Mouse (Mus musculus) MEL (cell line): ENCODE results near the gene Kcne4. TPM values are rescaled to one million over a fixed set of nuclear protein-coding genes. Genes with fewer than 3 reads are reported as not detected.

Experiments
- DNase-seq: peaks from one replicate; pipeline ENCODE4 v3.0.0; 2011; ENCODE audit warnings: low read depth, low spot score
- H3K27ac ChIP-seq: 2 replicates; pipeline ENCODE4 v1.5.1; 2012; ENCODE audit warnings: low read depth, mild to moderate bottlenecking, control low read depth, low read length, moderate library complexity; ENCODE audit not compliant: control insufficient read depth
- H3K27me3 ChIP-seq, 2 experiments: fragments of 150-350 bp in 1 of 2; sonication (generic) in 1 of 2; 2 replicates each; pipeline ENCODE4 v1.6.1; 2012; ENCODE audit warnings: low read length in 2 of 2, mild to moderate bottlenecking in 2 of 2, improper control_type of control experiment in 1 of 2, moderate library complexity in 1 of 2; ENCODE audit not compliant: insufficient read depth in 2 of 2, control insufficient read depth in 1 of 2
- H3K36me3 ChIP-seq, 2 experiments: 2 replicates each; pipeline ENCODE4 v1.6.1; 2012 to 2014; ENCODE audit warnings: low read length in 2 of 2, improper control_type of control experiment in 1 of 2, inconsistent platforms in 1 of 2, mild to moderate bottlenecking in 1 of 2; ENCODE audit not compliant: insufficient read depth in 2 of 2, control insufficient read depth in 1 of 2
- H3K4me1 ChIP-seq, 2 experiments: fragments of 150-350 bp in 1 of 2; sonication (generic) in 1 of 2; 2 replicates each; pipeline ENCODE4 v1.6.1; 2012; ENCODE audit warnings: low read length in 2 of 2, improper control_type of control experiment in 1 of 2, mild to moderate bottlenecking in 1 of 2; ENCODE audit not compliant: insufficient read depth in 2 of 2, control insufficient read depth in 1 of 2
- H3K4me3 ChIP-seq, 2 experiments: fragments of 150-350 bp in 1 of 2; sonication (generic) in 1 of 2; 2 replicates each; pipeline ENCODE4 v1.5.1; 2012; ENCODE audit warnings: low read depth in 2 of 2, low read length in 2 of 2, mild to moderate bottlenecking in 2 of 2, moderate library complexity in 2 of 2, control low read depth in 1 of 2, improper control_type of control experiment in 1 of 2; ENCODE audit not compliant: control insufficient read depth in 1 of 2, insufficient read depth in 1 of 2
- H3K79me2 ChIP-seq: 2 replicates; pipeline ENCODE4 v1.6.1; 2012; ENCODE audit warnings: mild to moderate bottlenecking, low read length, moderate library complexity; ENCODE audit not compliant: control insufficient read depth, poor library complexity, insufficient read depth
- H3K9ac ChIP-seq: 2 replicates; pipeline ENCODE4 v1.6.1; 2012; ENCODE audit warnings: low read depth, mild to moderate bottlenecking, control low read depth, low read length, moderate library complexity; ENCODE audit not compliant: control insufficient read depth, poor library complexity, severe bottlenecking
- H3K9me3 ChIP-seq: fragments of 150-350 bp; sonication (generic); replicated peaks from 2 replicates; pipeline ENCODE4 v1.6.1; 2012; ENCODE audit warnings: mild to moderate bottlenecking, low read length, improper control_type of control experiment, moderate library complexity; ENCODE audit not compliant: insufficient read depth
- CHD1 ChIP-seq: IDR thresholded peaks from 2 replicates; pipeline ENCODE4 v1.6.1; 2012; ENCODE audit warnings: low read depth, mild to moderate bottlenecking, inconsistent platforms, low read length, improper control_type of control experiment
- CTCF ChIP-seq, 3 experiments: IDR thresholded peaks in 2 of 3; conservative IDR thresholded peaks in 1 of 3; 2 replicates each; pipeline ENCODE4 v1.5.1; 2011 to 2012; ENCODE audit warnings: low read length in 3 of 3, low read depth in 2 of 3, mild to moderate bottlenecking in 2 of 3, improper control_type of control experiment in 1 of 3, inconsistent platforms in 1 of 3, mixed read lengths in 1 of 3, moderate library complexity in 1 of 3; ENCODE audit not compliant: control insufficient read depth in 1 of 3, insufficient read depth in 1 of 3, poor library complexity in 1 of 3, severe bottlenecking in 1 of 3
- ELF1 ChIP-seq: IDR thresholded peaks from 2 replicates; pipeline ENCODE4 v1.6.1; 2014; ENCODE audit warnings: low read depth, mild to moderate bottlenecking, inconsistent platforms, low read length, improper control_type of control experiment, moderate library complexity
- EP300 ChIP-seq, 2 experiments: IDR thresholded peaks; 2 replicates each; pipeline ENCODE4 v1.6.1; 2011; ENCODE audit warnings: improper control_type of control experiment in 2 of 2, low read length in 2 of 2, low read depth in 1 of 2, mild to moderate bottlenecking in 1 of 2
- GABPA ChIP-seq: IDR thresholded peaks from 2 replicates; pipeline ENCODE4 v1.6.1; 2012; ENCODE audit warnings: low read depth, mild to moderate bottlenecking, inconsistent platforms, low read length, improper control_type of control experiment, moderate library complexity
- GATA1 ChIP-seq: IDR thresholded peaks from 2 replicates; pipeline ENCODE4 v1.6.1; 2011; ENCODE audit warnings: low read depth, low read length, improper control_type of control experiment
- HCFC1 ChIP-seq: IDR thresholded peaks from 2 replicates; pipeline ENCODE4 v1.6.1; 2012; ENCODE audit warnings: low read depth, mild to moderate bottlenecking, inconsistent platforms, low read length, improper control_type of control experiment, moderate library complexity
- KAT2A ChIP-seq: conservative IDR thresholded peaks from 2 replicates; pipeline ENCODE4 v1.6.1; 2012; ENCODE audit warnings: low read depth, low read length, improper control_type of control experiment, inconsistent platforms
- MAZ ChIP-seq: IDR thresholded peaks from 2 replicates; pipeline ENCODE4 v1.6.1; 2012; ENCODE audit warnings: low read depth, mild to moderate bottlenecking, inconsistent platforms, low read length, improper control_type of control experiment
- MXI1 ChIP-seq: IDR thresholded peaks from 2 replicates; pipeline ENCODE4 v1.6.1; 2011; ENCODE audit warnings: mild to moderate bottlenecking, low read depth, low read length, improper control_type of control experiment
- MYC ChIP-seq: IDR thresholded peaks from 2 replicates; pipeline ENCODE4 v1.6.1; 2011; ENCODE audit warnings: low read depth, mild to moderate bottlenecking, low read length, improper control_type of control experiment, moderate library complexity
- NELFE ChIP-seq: IDR thresholded peaks from 2 replicates; pipeline ENCODE4 v1.6.1; 2011; ENCODE audit warnings: low read depth, low read length, improper control_type of control experiment
- NRF1 ChIP-seq: IDR thresholded peaks from 2 replicates; pipeline ENCODE4 v1.6.1; 2014; ENCODE audit warnings: low read depth, mild to moderate bottlenecking, inconsistent platforms, low read length, improper control_type of control experiment, moderate library complexity; ENCODE audit not compliant: poor library complexity, insufficient read depth, severe bottlenecking
- POLR2A ChIP-seq, 2 experiments: IDR thresholded peaks; 2 replicates each; pipeline ENCODE4 v1.6.1; 2011 to 2012; ENCODE audit warnings: low read length in 2 of 2, mild to moderate bottlenecking in 2 of 2, control low read depth in 1 of 2, improper control_type of control experiment in 1 of 2, low read depth in 1 of 2, moderate library complexity in 1 of 2; ENCODE audit not compliant: control insufficient read depth in 1 of 2, insufficient read depth in 1 of 2, poor library complexity in 1 of 2
- POLR2AphosphoS2 ChIP-seq: IDR thresholded peaks from 2 replicates; pipeline ENCODE4 v1.6.1; 2011; ENCODE audit warnings: low read length, improper control_type of control experiment
- RAD21 ChIP-seq: IDR thresholded peaks from 2 replicates; pipeline ENCODE4 v1.6.1; 2011; ENCODE audit warnings: mild to moderate bottlenecking, low read depth, low read length, improper control_type of control experiment
- RCOR1 ChIP-seq: IDR thresholded peaks from 2 replicates; pipeline ENCODE4 v1.6.1; 2012; ENCODE audit warnings: low read depth, mild to moderate bottlenecking, inconsistent platforms, low read length, improper control_type of control experiment
- SMC3 ChIP-seq: IDR thresholded peaks from 2 replicates; pipeline ENCODE4 v1.6.1; 2011; ENCODE audit warnings: low read depth, low read length, improper control_type of control experiment
- TBP ChIP-seq: IDR thresholded peaks from 2 replicates; pipeline ENCODE4 v1.8.0; 2011; ENCODE audit warnings: low read depth, low read length, improper control_type of control experiment
- USF1 ChIP-seq: IDR thresholded peaks from 2 replicates; pipeline ENCODE4 v1.6.1; 2014; ENCODE audit warnings: low read depth, mild to moderate bottlenecking, inconsistent platforms, low read length, improper control_type of control experiment, moderate library complexity
- USF2 ChIP-seq, 2 experiments: IDR thresholded peaks; 2 replicates each; pipeline ENCODE4 v1.6.1; 2011 to 2012; ENCODE audit warnings: improper control_type of control experiment in 2 of 2, low read length in 2 of 2, borderline replicate concordance in 1 of 2, inconsistent platforms in 1 of 2, low read depth in 1 of 2, mild to moderate bottlenecking in 1 of 2; ENCODE audit not compliant: insufficient read depth in 1 of 2
- ZKSCAN1 ChIP-seq: IDR thresholded peaks from 2 replicates; pipeline ENCODE4 v1.6.1; 2012; ENCODE audit warnings: low read depth, mild to moderate bottlenecking, inconsistent platforms, low read length, improper control_type of control experiment, moderate library complexity
- ZMIZ1 ChIP-seq: IDR thresholded peaks from 2 replicates; pipeline ENCODE4 v1.6.1; 2012; ENCODE audit warnings: low read depth, mild to moderate bottlenecking, inconsistent platforms, low read length, improper control_type of control experiment, moderate library complexity
- polyA plus RNA-seq, 2 experiments: library from polyadenylated mRNA; stranded (reverse) in 1 of 2; unstranded in 1 of 2; fragments of >175 nt in 1 of 2; fragments of >200 nt in 1 of 2; gene quantifications; 2 replicates each; pipeline versions ENCODE4 v1.2.1 to v1.2.4; 2012; ENCODE audit warnings: low replicate concordance in 2 of 2, low read depth in 1 of 2; ENCODE audit not compliant: insufficient read length in 2 of 2, insufficient read depth in 1 of 2, missing spikeins in 1 of 2
- total RNA-seq: library from RNA; depleted of rRNA; stranded (reverse); fragments of 300-350 nt; gene quantifications from 2 replicates; pipeline ENCODE4 v1.2.3, GENCODE M21; 2012

Gene Kcne4
- total and polyA plus RNA-seq, 3 experiments = not detected

DNA sequence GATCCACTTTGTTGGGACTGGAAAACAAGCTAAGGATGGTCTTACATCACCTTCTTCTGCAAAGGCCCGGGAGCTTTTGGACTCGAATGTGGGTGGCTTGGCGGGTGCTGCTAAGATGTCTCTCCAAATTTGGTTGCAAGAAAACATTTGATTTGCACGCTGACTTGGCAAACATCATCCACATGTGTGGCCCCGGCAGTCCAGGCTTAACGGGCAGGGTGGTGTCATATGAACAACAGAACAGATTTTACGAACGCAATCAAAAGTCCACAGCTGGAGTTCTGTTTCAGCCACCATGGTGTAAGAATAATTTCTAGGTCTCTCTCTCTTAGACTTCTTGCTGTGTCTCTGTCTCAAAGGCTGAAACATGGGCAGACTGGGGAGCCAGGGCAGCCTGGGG is 3.6 kb downstream of the Kcne4 start:
- H3K79me2 ChIP-seq = no peaks in the 10 kb centered on the region
- no peaks in the 10 kb centered on the region for H3K9me3 ChIP-seq
- no peak overlapping the region for H3K27ac ChIP-seq
- DNase-seq = no peak
- no peaks in the 10 kb centered on the region for H3K4me1 ChIP-seq
- no peak overlapping the region for H3K4me3 ChIP-seq
- no peak overlapping the region for H3K9ac ChIP-seq
- no peaks in the 10 kb centered on the region for H3K36me3 ChIP-seq
- TF ChIP-seq GABPA = no peak
- no peak for TF ChIP-seq USF1
- TF ChIP-seq SMC3 = no peak
- TF ChIP-seq EP300 (IDR thresholded peaks at IDR 0.05; ENCODE audit: low read depth in 1 of 2, low read length in 2 of 2) = no peak
- TF ChIP-seq NELFE = no peak
- TF ChIP-seq USF2 (IDR thresholded peaks at IDR 0.05; ENCODE audit: borderline replicate concordance in 1 of 2, insufficient read depth in 1 of 2, low read depth in 1 of 2, low read length in 2 of 2) = no peak
- no peak for TF ChIP-seq ELF1
- no peak for TF ChIP-seq HCFC1
- TF ChIP-seq TBP = no peak
- TF ChIP-seq ZKSCAN1 = no peak
- TF ChIP-seq MYC = no peak
- H3K27me3 ChIP-seq = no peaks in the 10 kb centered on the region

DNA sequence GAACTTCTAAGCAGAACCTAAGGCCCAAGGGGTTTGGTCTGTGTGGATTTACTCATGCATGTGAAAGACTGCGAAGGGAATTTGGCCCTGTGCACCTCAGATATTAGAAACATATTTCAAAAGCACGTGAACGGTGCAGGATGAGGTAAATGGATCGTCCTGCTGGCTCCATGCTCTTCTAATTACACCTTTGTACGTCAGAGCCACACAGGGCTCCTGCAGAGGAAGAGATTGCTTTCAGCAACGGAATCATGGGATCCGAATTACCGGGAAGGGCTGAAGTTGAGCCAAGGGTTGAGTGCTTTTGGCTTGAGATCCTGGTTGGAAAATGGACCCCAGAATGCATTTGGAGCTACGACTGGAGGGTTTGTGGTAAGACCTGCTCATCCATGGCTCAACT is 4.6 kb downstream of the Kcne4 start:
- no peaks in the 10 kb centered on the region for H3K27me3 ChIP-seq
- no peaks in the 10 kb centered on the region for H3K9me3 ChIP-seq
- no peak for TF ChIP-seq NRF1
- TF ChIP-seq RCOR1 = no peak
- TF ChIP-seq RAD21 = no peak
- TF ChIP-seq CTCF (IDR thresholded peaks at IDR 0.05 in 2 of 3, conservative IDR thresholded peaks at IDR 0.05 in 1 of 3; ENCODE audit: control insufficient read depth in 1 of 3, insufficient read depth in 1 of 3, low read depth in 2 of 3, low read length in 3 of 3, poor library complexity in 1 of 3, severe bottlenecking in 1 of 3) = no peak
- no peak for TF ChIP-seq ZKSCAN1
- no peak for TF ChIP-seq MXI1
- TF ChIP-seq MYC = no peak
- TF ChIP-seq MAZ = no peak
- TF ChIP-seq KAT2A = no peak
- no peak for TF ChIP-seq ZMIZ1
- no peak for TF ChIP-seq POLR2AphosphoS2
- no peak for TF ChIP-seq EP300 (IDR thresholded peaks at IDR 0.05; ENCODE audit: low read depth in 1 of 2, low read length in 2 of 2)
- no peak for TF ChIP-seq GATA1
- TF ChIP-seq HCFC1 = no peak
- no peak for TF ChIP-seq POLR2A (IDR thresholded peaks at IDR 0.05; ENCODE audit: control insufficient read depth in 1 of 2, insufficient read depth in 1 of 2, low read depth in 1 of 2, low read length in 2 of 2, poor library complexity in 1 of 2)
- no peak for TF ChIP-seq USF2 (IDR thresholded peaks at IDR 0.05; ENCODE audit: borderline replicate concordance in 1 of 2, insufficient read depth in 1 of 2, low read depth in 1 of 2, low read length in 2 of 2)
- no peak for TF ChIP-seq CHD1
- no peaks in the 10 kb centered on the region for H3K36me3 ChIP-seq
- no peaks in the 10 kb centered on the region for H3K79me2 ChIP-seq
- H3K27ac ChIP-seq = no peak overlapping the region
- H3K9ac ChIP-seq = no peak overlapping the region
- no peak for DNase-seq
- H3K4me3 ChIP-seq = no peak overlapping the region
- H3K4me1 ChIP-seq = no peaks in the 10 kb centered on the region
